Mouse (Mus musculus): ENCODE results near the gene Tnp2. TPM values are rescaled to one million over a fixed set of nuclear protein-coding genes. Genes with fewer than 3 reads are reported as not detected.
A peak's percentile ranks its signal among the peaks of the same experiment; 100 is the strongest.

Tnp2 gene
- polyA plus RNA-seq, 1 experiment: 28,975 TPM

DNA sequence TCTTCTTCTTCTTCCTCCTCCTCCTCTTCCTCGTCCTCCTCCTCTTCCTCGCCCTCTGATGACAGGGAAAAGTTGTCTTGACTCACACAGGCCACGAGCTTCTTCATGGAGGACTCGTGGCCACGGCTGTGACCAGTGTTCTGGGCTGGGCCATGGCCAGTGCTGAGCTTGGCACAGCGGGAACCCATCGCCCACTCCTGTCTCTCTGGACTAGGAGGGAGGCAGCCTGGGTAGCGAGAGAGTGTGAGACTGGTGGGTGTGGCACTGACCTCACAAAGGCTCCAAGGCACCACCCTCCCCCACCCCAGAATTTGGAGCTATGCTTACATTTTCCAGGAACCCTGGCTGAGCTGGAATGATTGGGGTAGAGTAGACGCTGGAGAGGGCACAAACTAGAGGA, 2.2 kb upstream of the Tnp2 start, which contains the start of gene Prm3:
Gene Prm3, minus strand, starts transcription at position 213 of the 400 bp plus-strand sequence.
- peaks cover 10% of the 10 kb centered on the region for H3K4me1 ChIP-seq (ENCODE audit: control insufficient read depth, insufficient read depth, low read length)
- peak within 1 kb of the TSS; percentile 88 for H3K27ac ChIP-seq (ENCODE audit: control insufficient read depth, insufficient read depth, low read depth, low read length)
- H3K27me3 ChIP-seq (ENCODE audit: control insufficient read depth, insufficient read depth, low read length): no peaks in the 10 kb centered on the region
- TF ChIP-seq POLR2A (IDR thresholded peaks at IDR 0.05; ENCODE audit: control insufficient read depth, low read depth, low read length): peak; percentile 94; the same call in 1 of the 2 replicates
- TF ChIP-seq CTCF (IDR thresholded peaks at IDR 0.05; ENCODE audit: control insufficient read depth, insufficient read depth, insufficient replicate concordance, low read depth, low read length): no peak
- no peaks in the 10 kb centered on the region for H3K36me3 ChIP-seq (ENCODE audit: control insufficient read depth, insufficient read depth, low read length)
- H3K4me3 ChIP-seq (ENCODE audit: control insufficient read depth, low read depth, low read length): peak within 1 kb of the TSS; percentile 89

DNA sequence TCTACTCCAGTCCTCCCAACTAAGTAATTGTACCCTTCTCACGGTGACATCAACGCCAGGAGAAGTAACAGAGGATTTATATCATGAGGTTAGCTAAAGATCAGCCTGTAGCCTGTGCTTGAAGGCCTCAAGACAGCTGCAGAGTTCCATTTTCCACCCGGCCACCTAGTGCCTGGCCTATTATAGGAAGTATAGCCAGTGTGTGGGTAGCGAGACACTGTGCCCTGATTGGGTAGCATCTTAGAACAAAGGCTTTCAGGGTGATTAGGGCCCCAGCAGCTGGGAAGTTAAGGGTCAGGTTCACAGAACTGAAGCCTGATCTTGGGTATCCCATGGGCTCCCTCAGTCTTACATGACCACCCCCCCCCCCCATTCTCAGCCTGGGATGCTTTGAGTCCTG, 406 bp upstream of the Tnp2 start:
- Histone ChIP-seq H3K27ac (ENCODE audit: control insufficient read depth, insufficient read depth, low read depth, low read length) (peak overlapping the region; percentile 78), H3K4me3 (ENCODE audit: control insufficient read depth, low read depth, low read length) (peak overlapping the region; percentile 83), H3K27me3 (ENCODE audit: control insufficient read depth, insufficient read depth, low read length) (no peaks in the 10 kb centered on the region), H3K4me1 (ENCODE audit: control insufficient read depth, insufficient read depth, low read length) (peaks cover 10% of the 10 kb centered on the region), H3K36me3 (ENCODE audit: control insufficient read depth, insufficient read depth, low read length) (no peaks in the 10 kb centered on the region)
- TF ChIP-seq POLR2A (IDR thresholded peaks at IDR 0.05; ENCODE audit: control insufficient read depth, low read depth, low read length): no peak
- TF ChIP-seq CTCF (IDR thresholded peaks at IDR 0.05; ENCODE audit: control insufficient read depth, insufficient read depth, insufficient replicate concordance, low read depth, low read length): no peak

DNA sequence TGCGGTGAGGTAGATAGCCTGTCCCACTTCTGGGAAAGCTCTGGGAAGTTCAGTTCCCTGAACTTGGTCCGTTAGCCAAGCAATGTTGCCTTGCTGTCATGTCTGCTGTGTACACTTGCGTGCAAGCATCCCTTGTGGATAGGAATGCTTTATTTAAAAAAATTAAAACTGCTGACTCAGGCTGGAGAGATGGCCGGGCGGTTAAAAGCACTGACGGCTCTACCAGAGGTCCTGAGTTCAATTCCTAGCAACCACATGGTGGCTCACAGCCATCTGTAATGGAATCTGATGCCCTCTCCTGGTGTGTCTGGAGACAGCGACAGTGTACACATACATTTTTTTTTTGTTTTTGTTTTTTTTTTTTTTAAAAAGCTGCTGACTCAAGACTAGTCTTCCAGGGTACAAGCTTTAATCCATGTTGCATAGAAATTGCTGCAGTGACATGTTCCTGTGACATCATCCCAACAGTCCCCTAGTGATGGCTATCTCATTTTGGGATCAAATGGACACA, 857 bp downstream of the Tnp2 start:
- Histone ChIP-seq H3K36me3 (ENCODE audit: control insufficient read depth, insufficient read depth, low read length) (no peaks in the 10 kb centered on the region), H3K4me1 (ENCODE audit: control insufficient read depth, insufficient read depth, low read length) (peaks cover 12% of the 10 kb centered on the region), H3K27ac (ENCODE audit: control insufficient read depth, insufficient read depth, low read depth, low read length) (no peak overlapping the region), H3K4me3 (ENCODE audit: control insufficient read depth, low read depth, low read length) (peak overlapping the region; percentile 97), H3K27me3 (ENCODE audit: control insufficient read depth, insufficient read depth, low read length) (no peaks in the 10 kb centered on the region)
- TF ChIP-seq POLR2A (IDR thresholded peaks at IDR 0.05; ENCODE audit: control insufficient read depth, low read depth, low read length) (no peak), CTCF (IDR thresholded peaks at IDR 0.05; ENCODE audit: control insufficient read depth, insufficient read depth, insufficient replicate concordance, low read depth, low read length) (no peak)

DNA sequence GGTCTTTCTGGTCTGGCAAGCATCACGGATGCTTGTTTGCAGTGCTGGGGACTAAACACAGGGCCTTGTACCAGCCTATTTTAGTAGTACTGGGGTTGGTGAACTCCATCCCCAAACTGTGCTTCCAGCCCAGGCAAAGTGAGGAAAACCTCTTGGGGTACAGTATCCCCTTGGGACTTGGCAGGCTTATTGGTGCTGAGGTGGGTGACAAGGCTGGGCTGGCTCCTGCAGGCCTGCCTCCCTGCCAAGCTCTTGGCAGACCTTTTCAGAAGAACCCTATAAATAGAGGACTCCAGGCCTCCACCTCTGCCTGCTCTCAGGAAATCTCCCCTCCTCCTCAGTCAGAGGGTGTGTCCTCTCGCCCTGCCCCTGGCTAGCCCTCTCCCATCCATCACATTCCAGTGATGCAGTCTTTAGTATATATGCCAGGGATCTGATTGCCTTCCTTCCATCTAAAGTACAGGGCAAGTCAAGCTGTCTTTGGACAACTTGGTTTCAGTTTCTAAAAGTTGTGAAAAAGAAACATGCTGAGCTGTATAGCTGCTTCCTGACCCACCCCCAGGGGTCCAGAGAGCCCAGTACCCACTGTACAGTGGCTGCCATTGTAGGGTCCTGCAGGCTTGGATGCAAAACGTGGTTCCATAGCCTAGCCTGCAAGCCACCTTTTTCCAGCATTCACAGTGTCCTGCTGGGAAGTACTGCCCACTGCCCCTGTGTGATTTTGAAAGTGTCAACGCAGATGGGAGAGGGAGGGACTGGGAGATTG, 1.5 kb downstream of the Tnp2 start:
- peak overlapping the region; percentile 67 for H3K27ac ChIP-seq (ENCODE audit: control insufficient read depth, insufficient read depth, low read depth, low read length)
- TF ChIP-seq CTCF (IDR thresholded peaks at IDR 0.05; ENCODE audit: control insufficient read depth, insufficient read depth, insufficient replicate concordance, low read depth, low read length): peak; percentile 16; the same call in 1 of the 2 replicates
- peak; percentile 83 for TF ChIP-seq POLR2A (IDR thresholded peaks at IDR 0.05; ENCODE audit: control insufficient read depth, low read depth, low read length)
- no peaks in the 10 kb centered on the region for H3K36me3 ChIP-seq (ENCODE audit: control insufficient read depth, insufficient read depth, low read length)
- H3K27me3 ChIP-seq (ENCODE audit: control insufficient read depth, insufficient read depth, low read length): no peaks in the 10 kb centered on the region
- peaks cover 12% of the 10 kb centered on the region for H3K4me1 ChIP-seq (ENCODE audit: control insufficient read depth, insufficient read depth, low read length)
- peak overlapping the region; percentile 97 for H3K4me3 ChIP-seq (ENCODE audit: control insufficient read depth, low read depth, low read length)

DNA sequence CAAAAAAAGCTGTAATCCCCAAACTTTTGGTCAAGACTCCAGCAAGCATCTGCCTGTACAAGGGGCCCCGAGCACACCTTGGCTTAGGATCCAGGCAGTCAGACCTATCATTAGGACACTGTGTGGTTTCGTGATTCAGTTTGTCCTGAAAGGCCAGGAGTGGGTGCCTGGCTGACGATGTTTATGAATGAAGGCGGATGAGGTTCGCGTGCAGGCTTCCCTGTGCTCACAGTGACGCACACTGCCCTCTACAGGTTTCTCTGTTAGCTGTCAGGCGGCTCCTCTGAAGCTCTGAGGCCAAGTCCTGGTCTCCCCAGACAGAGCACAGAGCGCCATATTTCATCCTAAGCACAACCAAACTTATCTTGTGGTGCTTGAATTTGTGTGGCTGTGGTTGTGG, 2.2 kb downstream of the Tnp2 start:
- peak; percentile 80; the same call in 1 of the 2 replicates for TF ChIP-seq POLR2A (IDR thresholded peaks at IDR 0.05; ENCODE audit: control insufficient read depth, low read depth, low read length)
- TF ChIP-seq CTCF (IDR thresholded peaks at IDR 0.05; ENCODE audit: control insufficient read depth, insufficient read depth, insufficient replicate concordance, low read depth, low read length): peak; percentile 68; the same call in 1 of the 2 replicates
- peak overlapping the region; percentile 97 for H3K4me3 ChIP-seq (ENCODE audit: control insufficient read depth, low read depth, low read length)
- no peaks in the 10 kb centered on the region for H3K36me3 ChIP-seq (ENCODE audit: control insufficient read depth, insufficient read depth, low read length)
- peaks cover 12% of the 10 kb centered on the region for H3K4me1 ChIP-seq (ENCODE audit: control insufficient read depth, insufficient read depth, low read length)
- peak overlapping the region; percentile 67 for H3K27ac ChIP-seq (ENCODE audit: control insufficient read depth, insufficient read depth, low read depth, low read length)
- H3K27me3 ChIP-seq (ENCODE audit: control insufficient read depth, insufficient read depth, low read length): no peaks in the 10 kb centered on the region

DNA sequence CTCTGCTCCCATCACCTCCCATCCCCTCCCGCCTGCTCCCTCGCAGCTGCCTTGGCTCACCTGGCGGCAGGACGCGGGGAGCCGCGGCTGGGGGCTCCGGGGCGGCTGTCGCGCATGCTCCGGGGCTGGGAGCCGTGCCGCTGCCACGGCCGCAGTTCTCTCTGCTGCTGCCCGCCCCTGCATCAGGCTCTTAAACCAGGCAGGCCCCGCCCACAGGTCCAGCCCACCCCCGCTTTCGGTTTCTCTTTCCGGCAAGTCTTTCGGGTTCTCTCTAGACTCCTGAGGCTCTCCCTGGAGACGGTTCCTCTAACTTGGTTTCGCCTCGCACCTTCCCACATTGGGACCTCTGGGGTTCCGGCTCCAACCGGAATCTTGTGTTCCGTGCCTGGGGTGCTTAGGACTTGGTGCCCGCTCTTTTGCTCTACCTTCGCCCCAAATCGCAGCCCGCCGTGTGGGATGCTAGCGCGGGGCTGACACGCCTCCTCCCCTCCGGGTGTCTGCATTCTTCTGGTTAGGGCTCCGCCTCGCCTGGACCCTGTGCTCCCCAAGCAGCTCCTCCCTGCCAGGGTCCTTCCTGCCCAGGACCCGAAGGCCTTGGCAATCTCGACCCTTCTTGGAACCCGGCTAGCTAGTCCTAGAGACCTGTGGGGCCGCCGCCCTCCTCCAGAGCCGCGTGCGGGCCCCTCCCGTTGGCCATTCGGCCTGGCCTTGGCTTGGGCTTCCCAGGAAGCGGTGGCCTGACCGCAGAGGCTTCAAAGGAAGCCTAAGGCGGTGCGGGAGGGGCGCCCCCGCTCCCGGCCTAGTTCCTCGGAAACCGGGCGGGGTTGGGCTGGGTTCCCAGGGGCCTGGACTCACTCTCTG, 2.9 kb downstream of the Tnp2 start, which contains the start of gene Socs1:
Gene Socs1, minus strand, starts transcription at position 166 of the 861 bp plus-strand sequence.
- Histone ChIP-seq H3K4me3 (ENCODE audit: control insufficient read depth, low read depth, low read length) (peak within 1 kb of the TSS; percentile 97), H3K27me3 (ENCODE audit: control insufficient read depth, insufficient read depth, low read length) (no peaks in the 10 kb centered on the region), H3K4me1 (ENCODE audit: control insufficient read depth, insufficient read depth, low read length) (peaks cover 12% of the 10 kb centered on the region), H3K27ac (ENCODE audit: control insufficient read depth, insufficient read depth, low read depth, low read length) (peak within 1 kb of the TSS; percentile 89), H3K36me3 (ENCODE audit: control insufficient read depth, insufficient read depth, low read length) (no peaks in the 10 kb centered on the region)
- TF ChIP-seq POLR2A (IDR thresholded peaks at IDR 0.05; ENCODE audit: control insufficient read depth, low read depth, low read length): peak; percentile 55
- no peak for TF ChIP-seq CTCF (IDR thresholded peaks at IDR 0.05; ENCODE audit: control insufficient read depth, insufficient read depth, insufficient replicate concordance, low read depth, low read length)
